Mouse (Mus musculus): Measurements from ENCODE around the gene Ctsh. TPM values are rescaled to one million over a fixed set of nuclear protein-coding genes. Genes with fewer than 3 reads are reported as not detected.

The Ctsh gene
- polyA plus RNA-seq, 1 experiment from 2014 or later = 67.1 TPM

- H3K9me3 ChIP-seq (replicated peaks) = no peaks in the 10 kb centered on the region
- H3K4me1 ChIP-seq = peaks cover 19% of the 10 kb centered on the region
- ATAC-seq (ENCODE audit: insufficient number of reproducible peaks, low FRiP score, low TSS enrichment, low read depth) = no peak
- no peaks in the 10 kb centered on the region; the same call in 1 of the 2 replicates for H3K27me3 ChIP-seq
- H3K36me3 ChIP-seq = peaks cover 9% of the 10 kb centered on the region
- peak overlapping the region; percentile 72 for H3K4me2 ChIP-seq (replicated peaks)
- H3K9ac ChIP-seq = peak overlapping the region; percentile 91
- peak overlapping the region; percentile 100 for H3K27ac ChIP-seq (replicated peaks)
- peak overlapping the region; percentile 86 for H3K4me3 ChIP-seq (replicated peaks)
- WGBS = 1% methylated on average over 13 of the region's 13 CpGs
Observed at GRCm38 (mm10) chr9:90113151-90113550, 59.2 kb downstream of the Ctsh start.

GRCm38 (mm10) chr9:90113651-90114566, 60.0 kb downstream of the Ctsh start:
- Histone ChIP-seq H3K4me1 (peaks cover 19% of the 10 kb centered on the region), H3K27ac (replicated peaks) (peak overlapping the region; percentile 100)
- WGBS = under 1% methylated on average over 82 of the region's 82 CpGs

GRCm38 (mm10) chr9:90114567-90115307, 60.8 kb downstream of the Ctsh start, which contains the start of gene Morf4l1:
Gene Morf4l1, minus strand, starts transcription at chr9:90114774.
- H3K4me1 ChIP-seq = peaks cover 19% of the 10 kb centered on the region
- H3K9me3 ChIP-seq (replicated peaks) = no peaks in the 10 kb centered on the region
- peak within 1 kb of the TSS; percentile 73 for H3K4me2 ChIP-seq (replicated peaks)
- WGBS = under 1% methylated on average over 40 of the region's 40 CpGs
- peak within 1 kb of the TSS; percentile 100 for H3K27ac ChIP-seq (replicated peaks)
- H3K4me3 ChIP-seq (replicated peaks) = peak within 1 kb of the TSS; percentile 86
- no peaks in the 10 kb centered on the region; the same call in 1 of the 2 replicates for H3K27me3 ChIP-seq
- ATAC-seq (ENCODE audit: insufficient number of reproducible peaks, low FRiP score, low TSS enrichment, low read depth) = peak; percentile 99
- peak within 1 kb of the TSS; percentile 91 for H3K9ac ChIP-seq
- no peaks in the 10 kb centered on the region for H3K36me3 ChIP-seq

More at GRCm38 (mm10) chr9:90113651-90114566, 60.0 kb downstream of the Ctsh start:
- no peaks in the 10 kb centered on the region; the same call in 1 of the 2 replicates for H3K27me3 ChIP-seq
- H3K9me3 ChIP-seq (replicated peaks) = no peaks in the 10 kb centered on the region
- peak overlapping the region; percentile 72 for H3K4me2 ChIP-seq (replicated peaks)
- peak overlapping the region; percentile 86 for H3K4me3 ChIP-seq (replicated peaks)
- peak overlapping the region; percentile 91 for H3K9ac ChIP-seq
- H3K36me3 ChIP-seq = peaks cover 6% of the 10 kb centered on the region; the same call in 1 of the 2 replicates
- ATAC-seq (ENCODE audit: insufficient number of reproducible peaks, low FRiP score, low TSS enrichment, low read depth) = peak; percentile 81

- H3K9me3 ChIP-seq (replicated peaks) = no peaks in the 10 kb centered on the region
- H3K36me3 ChIP-seq = no peaks in the 10 kb centered on the region
- ATAC-seq (ENCODE audit: insufficient number of reproducible peaks, low FRiP score, low TSS enrichment, low read depth) = no peak
- H3K27me3 ChIP-seq = no peaks in the 10 kb centered on the region; the same call in 1 of the 2 replicates
- peak overlapping the region; percentile 86 for H3K4me3 ChIP-seq (replicated peaks)
- H3K4me1 ChIP-seq = peaks cover 19% of the 10 kb centered on the region
- no peak overlapping the region for H3K27ac ChIP-seq (replicated peaks)
- peak overlapping the region; percentile 73 for H3K4me2 ChIP-seq (replicated peaks)
- no peak overlapping the region for H3K9ac ChIP-seq
Observed at GRCm38 (mm10) chr9:90115308-90115700, 61.4 kb downstream of the Ctsh start.

- Histone ChIP-seq H3K9me3 (replicated peaks) (no peaks in the 10 kb centered on the region), H3K27me3 (no peaks in the 10 kb centered on the region; the same call in 1 of the 2 replicates), H3K36me3 (no peaks in the 10 kb centered on the region), H3K27ac (replicated peaks) (no peak overlapping the region), H3K4me2 (replicated peaks) (no peak overlapping the region), H3K4me1 (peaks cover 11% of the 10 kb centered on the region), H3K4me3 (replicated peaks) (no peak overlapping the region), H3K9ac (no peak overlapping the region)
- ATAC-seq (ENCODE audit: insufficient number of reproducible peaks, low FRiP score, low TSS enrichment, low read depth) = no peak
Observed at GRCm38 (mm10) chr9:90117234-90117633, 63.3 kb downstream of the Ctsh start.

- peaks cover 13% of the 10 kb centered on the region; the same call in 1 of the 2 replicates for H3K4me1 ChIP-seq
- H3K27ac ChIP-seq (replicated peaks) = no peak overlapping the region
- no peak overlapping the region for H3K4me2 ChIP-seq (replicated peaks)
- H3K36me3 ChIP-seq = no peaks in the 10 kb centered on the region
- H3K4me3 ChIP-seq (replicated peaks) = no peak overlapping the region
- ATAC-seq (ENCODE audit: insufficient number of reproducible peaks, low FRiP score, low TSS enrichment, low read depth) = no peak
- no peaks in the 10 kb centered on the region for H3K9me3 ChIP-seq (replicated peaks)
- H3K27me3 ChIP-seq = no peaks in the 10 kb centered on the region; the same call in 1 of the 2 replicates
- 80% methylated on average over 4 of the region's 4 CpGs for WGBS
- no peak overlapping the region for H3K9ac ChIP-seq
Observed at GRCm38 (mm10) chr9:90122246-90122740, 68.3 kb downstream of the Ctsh start.

- H3K4me2 ChIP-seq (replicated peaks) = no peak overlapping the region
- H3K27me3 ChIP-seq = no peaks in the 10 kb centered on the region; the same call in 1 of the 2 replicates
- H3K9me3 ChIP-seq (replicated peaks) = no peaks in the 10 kb centered on the region
- ATAC-seq (ENCODE audit: insufficient number of reproducible peaks, low FRiP score, low TSS enrichment, low read depth) = no peak
- 31% methylated on average over 11 of the region's 11 CpGs for WGBS
- H3K9ac ChIP-seq = no peak overlapping the region
- H3K4me3 ChIP-seq (replicated peaks) = no peak overlapping the region
- H3K4me1 ChIP-seq = peaks cover 13% of the 10 kb centered on the region; the same call in 1 of the 2 replicates
- H3K27ac ChIP-seq (replicated peaks) = no peak overlapping the region
- no peaks in the 10 kb centered on the region for H3K36me3 ChIP-seq
Observed at GRCm38 (mm10) chr9:90124156-90124872, 70.4 kb downstream of the Ctsh start.

GRCm38 (mm10) chr9:90124873-90125245, 70.9 kb downstream of the Ctsh start:
- 30% methylated on average over 8 of the region's 8 CpGs for WGBS
- Histone ChIP-seq H3K4me1 (peaks cover 13% of the 10 kb centered on the region; the same call in 1 of the 2 replicates), H3K27ac (replicated peaks) (no peak overlapping the region), H3K4me3 (replicated peaks) (no peak overlapping the region), H3K27me3 (no peaks in the 10 kb centered on the region; the same call in 1 of the 2 replicates), H3K9me3 (replicated peaks) (no peaks in the 10 kb centered on the region), H3K4me2 (replicated peaks) (no peak overlapping the region), H3K9ac (no peak overlapping the region), H3K36me3 (no peaks in the 10 kb centered on the region)
- no peak for ATAC-seq (ENCODE audit: insufficient number of reproducible peaks, low FRiP score, low TSS enrichment, low read depth)

Data from embryonic facial prominence, embryonic 15.5 days (tissue).